Mouse (Mus musculus) brain, embryonic 14.5 days (tissue): ENCODE results near the gene Anapc11.

ENCODE experiments used
- CTCF ChIP-seq: fragments of 200-500 bp; IDR thresholded peaks from 2 replicates; pipeline ENCODE4 v1.5.1; 2012; ENCODE audit warnings: inconsistent platforms, mild to moderate bottlenecking, moderate library complexity, borderline replicate concordance; ENCODE audit not compliant: insufficient read depth, insufficient read length; ENCODE audit errors: extremely low read depth
- POLR2A ChIP-seq: fragments of 200-500 bp; IDR thresholded peaks from 2 replicates; pipeline ENCODE4 v1.6.1; 2012; ENCODE audit warnings: mild to moderate bottlenecking, inconsistent platforms, borderline replicate concordance; ENCODE audit not compliant: poor library complexity, insufficient read depth, insufficient read length, severe bottlenecking; ENCODE audit errors: extremely low read depth

GRCm38 (mm10) chr11:120574278-120574600 is 24.0 kb upstream of the Anapc11 start:
- TF ChIP-seq CTCF, result no peak
- no peak for TF ChIP-seq POLR2A
